Mouse (Mus musculus) intestine, embryonic 14.5 days (tissue): Measurements from ENCODE around the gene Ezh1. TPM values are rescaled to one million over a fixed set of nuclear protein-coding genes. Genes with fewer than 3 reads are reported as not detected.

ENCODE experiments used
- ATAC-seq: fragments of 200-750 bp; cut with Nextera tagmentation; replicated peaks from 2 replicates; pipeline ENCODE4 v1.8.0; 2017; ENCODE audit warnings: low read depth, moderate number of reproducible peaks, moderate TSS enrichment, moderate library complexity; ENCODE audit not compliant: low FRiP score, low TSS enrichment
- DNase-seq: peaks from one replicate; pipeline ENCODE4 v3.0.0-alpha.2; 2018; ENCODE audit warnings: low spot score
- H3K27ac ChIP-seq: fragments of 300-500 bp; sonication (generic); 2 replicates; pipeline ENCODE4 v1.5.1; 2014; ENCODE audit warnings: low read depth, mild to moderate bottlenecking, control low read depth
- H3K27me3 ChIP-seq: fragments of 300-500 bp; sonication (generic); replicated peaks from 2 replicates; pipeline ENCODE4 v1.6.1; 2014; ENCODE audit warnings: low read length, control low read depth; ENCODE audit not compliant: control insufficient read depth, insufficient read depth
- H3K36me3 ChIP-seq: fragments of 300-500 bp; sonication (generic); 2 replicates; pipeline ENCODE4 v1.6.1; 2014; ENCODE audit warnings: low read length, control low read depth; ENCODE audit not compliant: control insufficient read depth, insufficient read depth
- H3K4me1 ChIP-seq: fragments of 300-500 bp; sonication (generic); replicated peaks from 2 replicates; pipeline ENCODE4 v1.6.1; 2014; ENCODE audit warnings: low read length, control low read depth, mixed read lengths; ENCODE audit not compliant: control insufficient read depth, insufficient read depth
- H3K4me2 ChIP-seq: fragments of 300-500 bp; sonication (generic); 2 replicates; pipeline ENCODE4 v1.6.1; 2014; ENCODE audit warnings: low read length
- H3K4me3 ChIP-seq: fragments of 300-500 bp; sonication (generic); 2 replicates; pipeline ENCODE4 v1.5.1; 2014; ENCODE audit warnings: low read depth, low read length, control low read depth, mixed read lengths
- H3K9ac ChIP-seq: fragments of 300-500 bp; sonication (generic); 2 replicates; pipeline ENCODE4 v1.6.1; 2014; ENCODE audit warnings: mild to moderate bottlenecking, low read length
- H3K9me3 ChIP-seq: fragments of 300-500 bp; sonication (generic); 2 replicates; pipeline ENCODE4 v1.6.1; 2016; ENCODE audit warnings: low read length, control low read depth; ENCODE audit not compliant: control insufficient read depth
- WGBS: fragments of 180-500 bp; shearing (Covaris S2); extraction: QIAGEN DNeasy Blood & Tissue Kit; methylation state at CpG from one replicate; pipeline ENCODE4 v1.1.7; 2014; 5-methylcytosine and 5-hydroxymethylcytosine counted together
- polyA plus RNA-seq: library from polyadenylated mRNA; unstranded; fragments of >200 nt; fragmentation: Nextera tagmentation; extraction: Ambion mirVana; gene quantifications from 2 replicates; pipeline ENCODE4 v1.2.1, GENCODE M21; 2014

The Ezh1 gene
- polyA plus RNA-seq, 1 experiment from 2014 or later = 20.2 TPM

GRCm38 (mm10) chr11:101235429-101235828, 9.2 kb upstream of the Ezh1 start:
- H3K4me3 ChIP-seq = no peak overlapping the region
- H3K4me2 ChIP-seq = no peak overlapping the region
- no peaks in the 10 kb centered on the region for H3K27me3 ChIP-seq
- no peaks in the 10 kb centered on the region for H3K9me3 ChIP-seq
- ATAC-seq (no peak), DNase-seq (no peak)
- H3K9ac ChIP-seq = no peak overlapping the region
- no peak overlapping the region for H3K27ac ChIP-seq
- peaks cover 26% of the 10 kb centered on the region for H3K4me1 ChIP-seq
- no peaks in the 10 kb centered on the region for H3K36me3 ChIP-seq

- DNase-seq (no peak), ATAC-seq (no peak)
- Histone ChIP-seq H3K36me3 (no peaks in the 10 kb centered on the region), H3K4me3 (no peak overlapping the region), H3K4me1 (peaks cover 39% of the 10 kb centered on the region), H3K4me2 (no peak overlapping the region), H3K27me3 (no peaks in the 10 kb centered on the region), H3K27ac (no peak overlapping the region), H3K9me3 (no peaks in the 10 kb centered on the region), H3K9ac (no peak overlapping the region)
These were observed 7.9 kb upstream of the Ezh1 start for GRCm38 (mm10) chr11:101234124-101234523.

GRCm38 (mm10) chr11:101233240-101233639, 7.0 kb upstream of the Ezh1 start:
- H3K27me3 ChIP-seq = no peaks in the 10 kb centered on the region
- no peak overlapping the region for H3K4me2 ChIP-seq
- no peak overlapping the region for H3K4me3 ChIP-seq
- no peaks in the 10 kb centered on the region for H3K36me3 ChIP-seq
- WGBS = 64% methylated on average over 1 of the region's 1 CpGs
- H3K4me1 ChIP-seq = peaks cover 40% of the 10 kb centered on the region
- no peak for DNase-seq
- no peak overlapping the region for H3K27ac ChIP-seq
- H3K9ac ChIP-seq = no peak overlapping the region
- ATAC-seq = no peak
- no peaks in the 10 kb centered on the region for H3K9me3 ChIP-seq

- no peaks in the 10 kb centered on the region for H3K27me3 ChIP-seq
- H3K4me3 ChIP-seq = peak overlapping the region; percentile 17; the same call in 1 of the 2 replicates
- H3K9me3 ChIP-seq = no peaks in the 10 kb centered on the region
- no peak for DNase-seq
- peaks cover 36% of the 10 kb centered on the region for H3K4me1 ChIP-seq
- 43% methylated on average over 6 of the region's 6 CpGs for WGBS
- H3K27ac ChIP-seq = peak overlapping the region; percentile 95
- H3K9ac ChIP-seq = peak overlapping the region; percentile 44
- H3K4me2 ChIP-seq = peak overlapping the region; percentile 54
- H3K36me3 ChIP-seq = no peaks in the 10 kb centered on the region
- peak; percentile 74 for ATAC-seq
These were observed 6.0 kb upstream of the Ezh1 start for GRCm38 (mm10) chr11:101232010-101232839.

GRCm38 (mm10) chr11:101230991-101231871, 5.0 kb upstream of the Ezh1 start:
- peaks cover 36% of the 10 kb centered on the region for H3K4me1 ChIP-seq
- H3K36me3 ChIP-seq = no peaks in the 10 kb centered on the region
- peak overlapping the region; percentile 44 for H3K9ac ChIP-seq
- H3K27me3 ChIP-seq = no peaks in the 10 kb centered on the region
- H3K9me3 ChIP-seq = no peaks in the 10 kb centered on the region
- DNase-seq (no peak), ATAC-seq (0 out of 2 replicates have a peak, but pooled peaks have one; percentile 4)
- H3K4me2 ChIP-seq = peak overlapping the region; percentile 54
- 9% methylated on average over 18 of the region's 18 CpGs for WGBS
- peak overlapping the region; percentile 95 for H3K27ac ChIP-seq
- H3K4me3 ChIP-seq = peak overlapping the region; percentile 17

- Histone ChIP-seq H3K27ac (peak overlapping the region; percentile 95), H3K4me2 (peak overlapping the region; percentile 54), H3K4me1 (peaks cover 36% of the 10 kb centered on the region), H3K9me3 (no peaks in the 10 kb centered on the region), H3K4me3 (no peak overlapping the region), H3K36me3 (no peaks in the 10 kb centered on the region), H3K9ac (no peak overlapping the region), H3K27me3 (no peaks in the 10 kb centered on the region)
- WGBS = 31% methylated on average over 5 of the region's 5 CpGs
- DNase-seq (no peak), ATAC-seq (no peak)
These were observed 4.3 kb upstream of the Ezh1 start for GRCm38 (mm10) chr11:101230526-101230925.

- DNase-seq = no peak
These were observed 3.8 kb upstream of the Ezh1 start for GRCm38 (mm10) chr11:101230061-101230511.

GRCm38 (mm10) chr11:101229361-101229900, 3.2 kb upstream of the Ezh1 start:
- Histone ChIP-seq H3K4me1 (peaks cover 42% of the 10 kb centered on the region), H3K4me3 (no peak overlapping the region), H3K9me3 (no peaks in the 10 kb centered on the region), H3K4me2 (no peak overlapping the region), H3K36me3 (no peaks in the 10 kb centered on the region), H3K27me3 (no peaks in the 10 kb centered on the region), H3K27ac (0 out of 2 replicates have a peak overlapping the region, but pooled peaks have one; percentile 95), H3K9ac (no peak overlapping the region)
- no peak for DNase-seq
- no peak for ATAC-seq
- 50% methylated on average over 8 of the region's 8 CpGs for WGBS

More at GRCm38 (mm10) chr11:101230061-101230511, 3.8 kb upstream of the Ezh1 start:
- WGBS = 38% methylated on average over 2 of the region's 2 CpGs
- H3K4me3 ChIP-seq = no peak overlapping the region
- H3K36me3 ChIP-seq = no peaks in the 10 kb centered on the region
- peak overlapping the region; percentile 54 for H3K4me2 ChIP-seq
- H3K27me3 ChIP-seq = no peaks in the 10 kb centered on the region
- H3K9ac ChIP-seq = no peak overlapping the region
- peak overlapping the region; percentile 95 for H3K27ac ChIP-seq
- no peaks in the 10 kb centered on the region for H3K9me3 ChIP-seq
- ATAC-seq = no peak
- peaks cover 41% of the 10 kb centered on the region for H3K4me1 ChIP-seq
